Mouse (Mus musculus): ENCODE measurements around the gene Mettl7b.

DNA sequence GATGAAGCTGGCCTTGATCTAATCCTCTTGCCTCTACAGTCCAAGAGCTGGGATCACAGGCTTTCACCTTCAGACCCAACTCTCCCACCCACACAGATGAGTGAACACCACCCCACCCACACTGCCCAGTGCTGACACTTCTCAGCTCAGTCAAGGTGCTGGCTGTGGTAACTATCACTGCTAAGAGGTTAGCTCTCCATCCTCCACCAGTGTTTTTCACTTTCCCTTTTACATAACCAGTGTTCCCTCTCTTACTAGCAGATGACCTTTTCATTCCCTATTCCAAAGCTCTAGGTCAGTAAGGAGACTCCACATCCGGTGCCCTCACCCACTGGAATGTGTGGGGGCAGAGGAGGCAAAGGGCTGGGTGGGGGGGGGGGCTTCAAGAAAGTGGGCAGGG lies 39.5 kb downstream of the Mettl7b start:
- no peak for TF ChIP-seq CTCF (IDR thresholded peaks at IDR 0.05; ENCODE audit: control insufficient read depth, insufficient read depth, insufficient read length)
- no peak for TF ChIP-seq USF1 (IDR thresholded peaks at IDR 0.05; ENCODE audit: low read depth)

Measured in C2C12 (cell line).